Comparison of ENCODE assay signal across 8 mouse cellular contexts in the genomic region with DNA sequence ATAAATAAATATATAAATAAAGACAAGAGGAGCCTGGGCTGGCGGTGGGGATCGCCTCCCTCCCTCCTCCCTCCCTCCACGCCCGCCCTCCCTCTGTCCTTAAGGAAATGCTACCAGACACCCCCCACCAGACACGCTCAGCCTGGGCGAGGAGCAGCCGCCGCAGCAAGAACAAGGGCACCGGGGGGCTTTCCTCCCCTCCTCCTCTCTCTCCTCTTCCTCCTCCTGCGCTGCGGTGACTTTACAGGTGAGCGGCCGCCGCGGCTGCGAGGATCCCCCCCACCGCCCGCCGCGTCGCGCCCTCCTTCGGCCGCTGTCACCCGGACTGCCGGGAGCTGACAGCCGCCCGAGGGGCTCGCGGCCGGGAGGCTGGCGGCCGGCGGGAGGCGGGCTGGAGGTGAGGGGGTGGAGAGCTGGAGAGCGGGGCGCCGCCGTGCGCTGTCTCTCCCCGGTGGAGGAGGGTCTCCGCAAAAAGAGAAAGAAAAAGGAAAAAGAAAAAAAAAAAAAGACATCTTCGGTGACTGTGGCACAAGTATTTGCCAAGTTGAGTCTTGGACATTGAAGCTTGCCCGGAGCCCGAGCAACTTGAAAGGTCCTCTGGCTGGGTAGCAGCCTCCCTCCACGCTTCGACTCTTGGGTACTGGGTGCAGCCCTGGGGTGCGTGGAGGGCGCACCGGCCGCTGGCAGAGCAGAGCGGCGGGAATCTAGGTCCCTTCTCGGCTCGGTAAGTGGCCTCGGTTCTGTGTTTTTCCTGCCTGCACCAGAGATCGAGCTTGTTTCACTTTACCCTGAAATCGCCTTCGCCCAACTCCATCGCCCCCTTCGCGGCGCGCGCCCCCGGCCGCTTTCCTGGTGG. TPM values are rescaled to one million over a fixed set of nuclear protein-coding genes. Genes with fewer than 3 reads are reported as not detected.
DNase-seq lines count a peak whose midpoint lies in the region; ATAC-seq lines count a peak whose summit lies in the region.

A gene (plus strand): TSS at position 102 of the 856 bp plus-strand sequence.

- DNase-seq in right cerebral cortex, adult 2 months (ENCODE audit: low spot score in 2 of 2) = peak; percentile 36 to 54
- DNase-seq in right cerebral cortex, postnatal 36 days (ENCODE audit: low spot score in 2 of 2) = no peak
- DNase-seq in embryo, embryonic 9.5 days (ENCODE audit: extremely low spot score) = peak; percentile 77
- peak; percentile 37 for DNase-seq in heart, adult 8-10 months (ENCODE audit: low spot score)
- peak; percentile 59 for DNase-seq in kidney, adult 9 months
- DNase-seq in natural killer cell, adult 2 months (ENCODE audit: low spot score in 2 of 2) = peak; percentile 54 to 68
- DNase-seq in testis, postnatal 14 days (ENCODE audit: low spot score) = peak; percentile 33

- peak; percentile 53 for ATAC-seq in limb, embryonic 15.5 days (ENCODE audit: insufficient number of reproducible peaks, low FRiP score, low TSS enrichment, low read depth)

- H3K36me3 ChIP-seq in limb, embryonic 15.5 days = no peaks in the 10 kb centered on the region

- no peaks in the 10 kb centered on the region for H3K9me3 ChIP-seq in limb, embryonic 15.5 days

- peak within 1 kb of the TSS; percentile 97 for H3K4me2 ChIP-seq in limb, embryonic 15.5 days

- H3K27me3 ChIP-seq in limb, embryonic 15.5 days = peaks cover 15% of the 10 kb centered on the region; the same call in 1 of the 2 replicates

- H3K4me1 ChIP-seq in limb, embryonic 15.5 days = 0 out of 2 replicates have a peak, but pooled peaks cover 11% of the 10 kb centered on the region

- peak within 1 kb of the TSS; percentile 98 for H3K27ac ChIP-seq in limb, embryonic 15.5 days

- under 1% methylated on average over 65 of the region's 67 CpGs for WGBS in limb, embryonic 15.5 days

- peak within 1 kb of the TSS; percentile 80 for H3K4me3 ChIP-seq in limb, embryonic 15.5 days

- H3K9ac ChIP-seq in limb, embryonic 15.5 days = peak within 1 kb of the TSS; percentile 81

RNA-seq across cellular contexts. Expression of the gene that starts here (rescaled TPM):
- 10 to 100 TPM; 20.4 to 25.8 (median 22.1) TPM for total RNA-seq in heart, adult 8-10 months (2022)
- polyA plus RNA-seq in limb, embryonic 15.5 days (2015; fragmentation: Nextera tagmentation; extraction: Ambion mirVana) = 7.9 and 9.1 TPM in 2 replicates

Comparison
In these comparisons a context has a peak if more than half of its experiments do, and no peak if none do; other contexts are left out.
1. DNase-seq: peak in right cerebral cortex, adult 2 months (2 of 2), embryo, embryonic 9.5 days (single experiment), heart, adult 8-10 months (single experiment), kidney, adult 9 months (single experiment), natural killer cell, adult 2 months (2 of 2) and testis, postnatal 14 days (single experiment); none in right cerebral cortex, postnatal 36 days (0 of 2).